Mouse (Mus musculus) C2C12 (cell line): ENCODE data around the gene Cmtm4. TPM values are rescaled to one million over a fixed set of nuclear protein-coding genes. Genes with fewer than 3 reads are reported as not detected.

Experiments used
- H3K27me3 ChIP-seq: one replicate; pipeline ENCODE4 v1.6.1; 2011; ENCODE audit not compliant: control insufficient read depth, insufficient read depth, insufficient read length
- H3K36me3 ChIP-seq: one replicate; pipeline ENCODE4 v1.6.1; 2011; ENCODE audit not compliant: control insufficient read depth, insufficient read depth
- H3K4me3 ChIP-seq: one replicate; pipeline ENCODE4 v1.5.1; 2011; ENCODE audit warnings: mild to moderate bottlenecking, control low read depth; ENCODE audit not compliant: poor library complexity, insufficient read depth, severe bottlenecking
- H3K79me2 ChIP-seq: one replicate; pipeline ENCODE4 v1.6.1; 2011; ENCODE audit not compliant: control insufficient read depth, insufficient read depth
- H3K79me3 ChIP-seq: one replicate; pipeline ENCODE4 v1.6.1; 2011; ENCODE audit warnings: low read depth, control low read depth
- H3ac ChIP-seq: one replicate; pipeline ENCODE3; 2011; ENCODE audit warnings: low read depth; ENCODE audit not compliant: control insufficient read depth, insufficient read length
- CEBPB ChIP-seq: IDR thresholded peaks from one replicate; pipeline ENCODE4 v1.6.1; 2011; ENCODE audit warnings: low read depth, mild to moderate bottlenecking, control low read depth, moderate library complexity
- CTCF ChIP-seq: IDR thresholded peaks from one replicate; pipeline ENCODE4 v1.5.1; 2011; ENCODE audit not compliant: control insufficient read depth, insufficient read depth, insufficient read length
- FOSL1 ChIP-seq: IDR thresholded peaks from one replicate; pipeline ENCODE4 v1.8.0; 2011; ENCODE audit warnings: mild to moderate bottlenecking, low read length; ENCODE audit not compliant: poor library complexity, insufficient read depth, severe bottlenecking
- MAX ChIP-seq: IDR thresholded peaks from one replicate; pipeline ENCODE4 v1.6.1; 2011; ENCODE audit warnings: mild to moderate bottlenecking, control low read depth
- MYOD1 ChIP-seq: IDR thresholded peaks from one replicate; pipeline ENCODE4 v1.6.1; 2011; ENCODE audit warnings: low read depth; ENCODE audit not compliant: control insufficient read depth, insufficient read length
- MYOG ChIP-seq: IDR thresholded peaks from one replicate; pipeline ENCODE4 v1.6.1; 2011; ENCODE audit not compliant: control insufficient read depth, insufficient read length; ENCODE audit errors: extremely low read depth
- USF1 ChIP-seq: IDR thresholded peaks from one replicate; pipeline ENCODE4 v1.6.1; 2011; ENCODE audit warnings: low read depth, mild to moderate bottlenecking, control low read depth, moderate library complexity
- polyA plus RNA-seq: library from polyadenylated mRNA; unstranded; fragments of >200 nt; fragmentation: generic; extraction: Trizol; gene quantifications from one replicate; pipeline ENCODE4 v1.2.1, GENCODE M21; 2012; ENCODE audit warnings: missing spikeins

Cmtm4 gene
- polyA plus RNA-seq, 1 experiment, result 11.3 TPM

DNA sequence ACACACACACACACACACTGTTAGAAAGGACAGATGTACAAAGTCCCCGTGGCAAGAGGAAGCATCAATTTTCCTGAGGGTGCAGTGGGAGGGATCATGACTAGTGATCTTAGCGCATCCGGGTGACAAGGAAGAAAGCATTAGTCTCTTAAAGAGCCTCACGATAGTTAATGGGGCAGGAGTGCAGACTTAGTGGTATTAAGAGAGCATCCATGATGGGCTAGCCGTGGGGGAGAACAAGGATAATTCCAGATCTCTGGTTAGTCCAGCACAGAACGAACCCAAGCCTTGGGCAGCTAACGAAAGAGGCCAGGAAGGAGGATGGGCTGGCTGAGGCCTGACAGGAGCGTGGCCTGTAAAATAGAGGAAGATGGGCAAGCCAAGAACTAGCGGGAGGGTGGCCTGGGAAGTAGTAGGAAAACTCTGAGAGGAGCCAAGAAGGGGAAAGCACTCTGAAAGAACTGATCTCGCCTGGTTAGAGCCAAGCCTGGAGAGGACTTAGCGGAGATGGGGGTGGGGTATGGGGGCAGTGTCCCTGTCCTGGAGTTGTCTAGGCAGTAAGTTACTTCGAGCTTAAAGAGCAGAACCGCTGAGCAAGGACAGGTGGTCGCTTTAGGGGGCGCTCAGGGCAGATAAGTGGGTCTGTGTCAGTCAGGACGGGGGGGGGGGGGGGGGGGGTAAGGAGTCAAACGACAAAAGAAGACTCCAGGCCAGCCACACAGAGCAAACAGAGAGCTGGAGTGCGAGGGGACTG is 56.2 kb downstream of the Cmtm4 start, which contains the start of gene Cmtm3:
TSS of gene Cmtm3 (plus strand) at position 182 of the 754 bp plus-strand sequence.
- TF ChIP-seq CEBPB, result no peak
- TF ChIP-seq MAX, result no peak
- TF ChIP-seq CTCF, result no peak
- no peak for TF ChIP-seq USF1
- no peak for TF ChIP-seq MYOG
- TF ChIP-seq FOSL1, result no peak
- TF ChIP-seq MYOD1, result no peak
- Histone ChIP-seq H3K79me2 (peaks cover 19% of the 10 kb centered on the region), H3ac (peak within 1 kb of the TSS; percentile 77), H3K27me3 (no peaks in the 10 kb centered on the region), H3K79me3 (peaks cover 8% of the 10 kb centered on the region), H3K36me3 (peaks cover 15% of the 10 kb centered on the region), H3K4me3 (peak within 1 kb of the TSS; percentile 78)

DNA sequence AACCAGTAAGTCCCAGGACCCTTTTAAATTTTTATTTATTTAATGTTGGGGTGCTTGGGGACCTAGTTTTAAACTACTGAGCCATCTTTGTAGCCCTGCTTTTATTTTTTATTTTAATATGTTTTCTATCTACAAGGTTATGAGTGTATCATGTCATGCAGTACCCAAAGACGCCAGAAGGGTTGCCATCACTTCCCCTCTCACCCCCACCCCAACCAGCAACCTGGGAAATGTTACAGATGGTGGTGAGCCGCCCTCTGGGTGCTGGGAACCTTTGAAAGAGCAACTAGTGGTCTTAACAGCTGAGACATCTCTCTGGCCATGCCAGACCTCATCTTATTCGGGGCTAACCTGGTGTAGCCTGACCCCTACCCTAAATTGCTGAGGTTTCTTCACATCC is 57.7 kb downstream of the Cmtm4 start:
- TF ChIP-seq MYOD1 (no peak), USF1 (no peak), MAX (no peak), CTCF (no peak), FOSL1 (no peak), MYOG (no peak), CEBPB (no peak)
- H3K27me3 ChIP-seq, result no peaks in the 10 kb centered on the region

DNA sequence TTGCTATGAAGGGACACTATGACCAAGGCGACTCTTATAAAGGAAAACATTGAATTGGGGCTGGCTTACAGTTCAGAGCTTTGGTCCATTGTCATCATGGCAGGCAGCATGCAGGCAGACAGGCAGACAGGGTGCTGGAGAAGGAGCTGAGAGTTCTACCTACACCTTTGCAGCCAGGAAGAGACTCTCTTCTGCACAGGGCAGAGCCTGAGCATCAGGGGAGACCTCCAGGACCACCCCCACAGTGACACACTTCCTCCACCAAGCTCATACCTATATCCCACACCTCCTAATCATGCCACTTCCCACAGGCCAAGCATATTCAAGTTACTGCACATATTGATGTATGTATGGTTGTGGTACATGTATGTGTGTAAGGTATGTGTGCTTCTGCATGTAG is 58.8 kb downstream of the Cmtm4 start:
- no peak for TF ChIP-seq MAX
- no peak for TF ChIP-seq FOSL1
- no peak for TF ChIP-seq MYOD1
- TF ChIP-seq CEBPB, result no peak
- no peak for TF ChIP-seq MYOG
- no peak for TF ChIP-seq CTCF
- no peak for TF ChIP-seq USF1
- no peak overlapping the region for H3ac ChIP-seq
- no peaks in the 10 kb centered on the region for H3K36me3 ChIP-seq

More for the DNA sequence above, 57.7 kb downstream of the Cmtm4 start:
- H3ac ChIP-seq, result no peak overlapping the region
- peaks cover 19% of the 10 kb centered on the region for H3K79me2 ChIP-seq
- H3K36me3 ChIP-seq, result peaks cover under 1% of the 10 kb centered on the region
- no peak overlapping the region for H3K4me3 ChIP-seq
- peaks cover 8% of the 10 kb centered on the region for H3K79me3 ChIP-seq

DNA sequence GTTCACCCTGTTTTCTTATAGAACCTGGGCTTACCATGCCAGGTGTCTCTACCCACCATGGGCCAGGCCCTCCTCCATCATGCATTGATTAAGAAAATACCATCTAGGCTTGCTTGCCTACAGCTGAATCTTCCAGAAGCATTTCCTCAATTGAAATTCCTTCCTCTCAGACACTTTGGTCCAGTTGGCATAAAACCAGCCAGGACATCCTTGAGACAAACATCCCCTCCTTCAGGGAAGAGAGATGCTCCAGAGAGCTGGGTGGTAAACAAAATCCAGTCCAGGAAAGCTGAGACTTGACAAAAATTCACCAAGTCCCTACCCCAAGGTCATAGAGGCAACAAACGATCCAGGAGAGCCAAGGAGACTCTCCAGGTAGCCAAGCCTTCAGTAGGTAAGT is 61.4 kb downstream of the Cmtm4 start:
- H3K79me2 ChIP-seq, result no peaks in the 10 kb centered on the region
- TF ChIP-seq MYOG (no peak), CTCF (no peak), CEBPB (no peak), MAX (no peak), USF1 (no peak), FOSL1 (no peak), MYOD1 (no peak)

More for the DNA sequence above, 58.8 kb downstream of the Cmtm4 start:
- Histone ChIP-seq H3K27me3 (no peaks in the 10 kb centered on the region), H3K79me2 (peaks cover 12% of the 10 kb centered on the region), H3K79me3 (peaks cover 3% of the 10 kb centered on the region), H3K4me3 (no peak overlapping the region)

DNA sequence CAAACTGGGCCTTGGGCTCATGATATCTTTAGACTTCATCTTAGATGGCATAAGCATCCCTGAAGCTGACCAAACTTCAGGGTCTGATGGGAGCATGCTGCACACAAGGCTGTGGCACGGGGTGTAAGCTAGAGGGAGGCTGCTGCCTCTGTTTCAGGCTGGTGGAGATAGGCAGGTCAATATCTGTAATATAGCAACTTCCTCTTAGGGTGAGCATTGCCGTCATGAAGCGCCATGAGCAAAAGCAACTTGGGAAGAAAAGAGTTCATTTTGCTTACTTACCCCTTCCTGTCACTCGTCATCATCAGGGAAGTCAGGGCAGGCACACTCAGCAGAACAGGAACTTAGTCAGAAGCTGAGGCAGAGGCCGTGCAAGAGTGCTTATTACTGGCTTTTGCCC is 61.8 kb downstream of the Cmtm4 start:
- Histone ChIP-seq H3K36me3 (no peaks in the 10 kb centered on the region), H3K27me3 (no peaks in the 10 kb centered on the region), H3ac (no peak overlapping the region), H3K79me2 (no peaks in the 10 kb centered on the region), H3K4me3 (no peak overlapping the region), H3K79me3 (no peaks in the 10 kb centered on the region)
- TF ChIP-seq MYOG (no peak), FOSL1 (no peak), CEBPB (no peak), MYOD1 (no peak), CTCF (no peak), MAX (no peak), USF1 (no peak)

More for the DNA sequence above, 61.4 kb downstream of the Cmtm4 start:
- H3K27me3 ChIP-seq, result no peaks in the 10 kb centered on the region
- no peaks in the 10 kb centered on the region for H3K79me3 ChIP-seq
- no peak overlapping the region for H3K4me3 ChIP-seq
- H3ac ChIP-seq, result no peak overlapping the region
- no peaks in the 10 kb centered on the region for H3K36me3 ChIP-seq
